Mouse (Mus musculus): ENCODE results near the gene Ctrl.

Gene Ctrl

GRCm38 (mm10) chr8:105937496-105938305 lies 4.0 kb upstream of the Ctrl start:
- peak; percentile 72 to 82 for DNase-seq (ENCODE audit: low spot score in 2 of 2)

- DNase-seq (ENCODE audit: low spot score in 2 of 2) = peak; percentile 91 to 93
These were observed 3.3 kb upstream of the Ctrl start for GRCm38 (mm10) chr8:105936866-105937475.

- DNase-seq (ENCODE audit: low spot score in 2 of 2) = no peak
These were observed 2.4 kb upstream of the Ctrl start for GRCm38 (mm10) chr8:105935863-105936603.

GRCm38 (mm10) chr8:105935105-105935504 lies 1.4 kb upstream of the Ctrl start:
- DNase-seq (ENCODE audit: low spot score in 2 of 2) = no peak

- DNase-seq (ENCODE audit: low spot score in 2 of 2) = no peak
These were observed 1.1 kb downstream of the Ctrl start for GRCm38 (mm10) chr8:105932525-105932924.

- no peak for DNase-seq (ENCODE audit: low spot score in 2 of 2)
These were observed 2.4 kb downstream of the Ctrl start for GRCm38 (mm10) chr8:105931271-105931670.

GRCm38 (mm10) chr8:105930602-105931001 lies 3.1 kb downstream of the Ctrl start:
- peak; percentile 72 to 77 for DNase-seq (ENCODE audit: low spot score in 2 of 2)

- no peak for DNase-seq (ENCODE audit: low spot score in 2 of 2)
These were observed 8.5 kb downstream of the Ctrl start for GRCm38 (mm10) chr8:105925123-105925522.

GRCm38 (mm10) chr8:105919390-105919789 lies 14.3 kb downstream of the Ctrl start:
- DNase-seq (ENCODE audit: low spot score in 2 of 2) = no peak

- DNase-seq (ENCODE audit: low spot score in 2 of 2) = no peak
These were observed 32.6 kb downstream of the Ctrl start for GRCm38 (mm10) chr8:105900941-105901616.

- DNase-seq (ENCODE audit: low spot score in 2 of 2) = peak; percentile 92
These were observed 33.3 kb downstream of the Ctrl start, which contains the start of gene Pskh1 for GRCm38 (mm10) chr8:105900180-105900940. Pskh1 (plus strand) TSS chr8:105900441.

- DNase-seq (ENCODE audit: low spot score in 2 of 2) = no peak
These were observed 35.7 kb downstream of the Ctrl start for GRCm38 (mm10) chr8:105897801-105898480.

- DNase-seq (ENCODE audit: low spot score in 2 of 2) = peak; percentile 73 to 77
These were observed 40.3 kb downstream of the Ctrl start, which contains the start of gene Nrn1l for GRCm38 (mm10) chr8:105893339-105893738. Nrn1l (plus strand) TSS chr8:105893567.

- DNase-seq (ENCODE audit: low spot score in 2 of 2) = no peak
These were observed 41.2 kb downstream of the Ctrl start for GRCm38 (mm10) chr8:105892432-105892831.

GRCm38 (mm10) chr8:105890870-105891269 lies 42.8 kb downstream of the Ctrl start:
- peak; percentile 46 to 58 for DNase-seq (ENCODE audit: low spot score in 2 of 2)

- DNase-seq (ENCODE audit: low spot score in 2 of 2) = no peak
These were observed 43.8 kb downstream of the Ctrl start for GRCm38 (mm10) chr8:105889756-105890465.

Data from heart, adult 9 months (tissue).